Mouse (Mus musculus) bone marrow, adult 2 months (tissue): ENCODE measurements around the gene Shpk.

Source experiments
- CTCF ChIP-seq: fragments of 200-500 bp; IDR thresholded peaks from 2 replicates; pipeline ENCODE4 v1.5.1; 2011; ENCODE audit warnings: low read length, control low read depth; ENCODE audit not compliant: control insufficient read depth, insufficient read depth
- POLR2A ChIP-seq: fragments of 200-500 bp; IDR thresholded peaks from 2 replicates; pipeline ENCODE4 v1.6.1; 2011; ENCODE audit warnings: low read depth, mild to moderate bottlenecking, control low read depth, low read length, borderline replicate concordance; ENCODE audit not compliant: control insufficient read depth

- TF ChIP-seq CTCF (no peak), POLR2A (no peak)
Measured at GRCm38 (mm10) chr11:73203895-73204294, 4.6 kb downstream of the Shpk start.
